Mouse (Mus musculus): Measurements from ENCODE around the gene Creg1. TPM values are rescaled to one million over a fixed set of nuclear protein-coding genes. Genes with fewer than 3 reads are reported as not detected.

Gene Creg1
- polyA plus RNA-seq (2012; rRNA removed) = 30.4 and 36.9 TPM in 2 replicates

DNA sequence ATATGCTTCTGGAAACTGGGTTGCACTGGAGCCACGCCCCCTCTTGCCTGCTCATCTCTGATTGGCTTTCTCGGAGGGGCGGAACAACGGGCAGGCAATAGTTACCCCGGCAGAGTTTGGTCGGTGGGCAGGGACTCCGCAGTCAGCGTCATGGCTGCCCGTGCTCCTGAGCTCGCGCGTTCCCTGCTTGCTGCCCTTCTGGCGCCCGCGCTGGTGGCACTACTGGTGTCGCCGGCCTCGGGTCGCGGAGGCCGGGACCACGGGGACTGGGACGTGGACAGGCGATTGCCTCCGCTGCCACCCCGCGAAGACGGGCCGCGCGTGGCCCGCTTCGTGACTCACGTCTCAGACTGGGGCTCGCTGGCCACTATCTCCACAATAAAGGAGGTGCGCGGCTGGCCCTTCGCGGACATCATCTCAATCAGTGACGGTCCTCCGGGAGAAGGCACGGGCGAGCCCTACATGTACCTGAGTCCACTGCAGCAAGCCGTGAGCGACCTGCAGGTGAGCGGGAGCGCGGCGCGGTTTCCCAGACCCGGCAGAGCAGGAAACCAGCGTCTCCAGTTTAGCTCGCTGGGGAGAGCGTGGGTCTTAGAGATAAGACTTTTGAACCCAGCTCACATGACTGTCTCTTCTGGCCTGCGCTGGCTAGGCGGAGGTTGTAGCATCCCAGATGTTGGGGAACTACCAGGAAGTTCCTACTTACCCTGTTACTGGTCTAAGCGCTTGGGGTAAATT, at the start of gene Creg1:
Gene Creg1, plus strand, starts transcription at position 112 of the 738 bp plus-strand sequence.
- H3K4me3 ChIP-seq (ENCODE audit: control insufficient read depth, low read depth, low read length) = peak within 1 kb of the TSS; percentile 89
- H3K4me1 ChIP-seq (ENCODE audit: control insufficient read depth, insufficient read depth, low read length) = peaks cover 6% of the 10 kb centered on the region
- TF ChIP-seq POLR2A (IDR thresholded peaks at IDR 0.05; ENCODE audit: control insufficient read depth, low read depth, low read length) (peak; percentile 89), CTCF (IDR thresholded peaks at IDR 0.05; ENCODE audit: control insufficient read depth, insufficient read depth, insufficient replicate concordance, low read depth, low read length) (no peak)
- H3K27ac ChIP-seq (ENCODE audit: control insufficient read depth, insufficient read depth, low read depth, low read length) = peak within 1 kb of the TSS; percentile 55; the same call in 1 of the 2 replicates
- H3K27me3 ChIP-seq (ENCODE audit: control insufficient read depth, insufficient read depth, low read length) = no peaks in the 10 kb centered on the region
- H3K36me3 ChIP-seq (ENCODE audit: control insufficient read depth, insufficient read depth, low read length) = no peaks in the 10 kb centered on the region

DNA sequence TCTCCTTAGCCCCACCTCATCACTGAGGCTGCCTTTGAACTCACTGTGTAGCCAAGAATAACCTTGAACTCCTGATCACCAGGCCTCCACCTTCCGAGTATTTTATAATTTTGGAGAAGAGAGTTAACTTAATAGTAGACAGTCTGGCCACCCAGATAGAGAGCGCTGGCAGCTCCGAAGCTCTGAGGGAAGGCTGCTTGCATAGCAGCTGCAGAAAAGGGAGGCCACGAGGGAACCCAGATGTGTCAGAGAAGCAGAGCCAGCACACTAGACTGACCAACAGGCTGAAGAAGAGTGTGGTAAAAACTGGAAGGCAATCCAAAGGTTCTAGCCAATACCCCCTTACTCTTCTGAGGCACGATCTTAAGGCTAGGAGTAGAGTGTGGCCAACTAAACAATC, 49.7 kb upstream of the Creg1 start:
- TF ChIP-seq CTCF (IDR thresholded peaks at IDR 0.05; ENCODE audit: control insufficient read depth, insufficient read depth, insufficient replicate concordance, low read depth, low read length) (no peak), POLR2A (IDR thresholded peaks at IDR 0.05; ENCODE audit: control insufficient read depth, low read depth, low read length) (no peak)
- no peaks in the 10 kb centered on the region for H3K27me3 ChIP-seq (ENCODE audit: control insufficient read depth, insufficient read depth, low read length)
- H3K4me1 ChIP-seq (ENCODE audit: control insufficient read depth, insufficient read depth, low read length) = no peaks in the 10 kb centered on the region; the same call in none of the 2 replicates

DNA sequence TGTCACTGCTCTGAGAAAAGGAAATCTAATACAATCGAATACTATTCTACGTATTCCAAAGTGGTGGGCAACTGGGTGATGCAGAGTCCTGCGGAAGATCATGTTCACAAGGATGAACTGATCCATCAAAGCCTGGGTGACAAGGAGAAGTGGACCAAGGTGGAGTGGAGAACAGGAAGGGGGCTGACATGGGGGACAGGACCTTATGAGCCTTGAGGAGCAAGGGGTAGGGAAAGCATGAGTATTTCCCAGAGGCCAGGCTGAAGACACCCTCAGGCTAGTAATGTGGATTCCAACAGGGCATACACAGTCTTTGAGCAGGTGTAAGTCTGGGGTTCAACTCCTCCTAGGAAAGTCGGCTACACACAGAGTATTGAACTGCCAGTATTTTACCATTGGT, 47.1 kb upstream of the Creg1 start:
- no peak overlapping the region for H3K27ac ChIP-seq (ENCODE audit: control insufficient read depth, insufficient read depth, low read depth, low read length)
- no peaks in the 10 kb centered on the region; the same call in none of the 2 replicates for H3K4me1 ChIP-seq (ENCODE audit: control insufficient read depth, insufficient read depth, low read length)
- no peaks in the 10 kb centered on the region for H3K27me3 ChIP-seq (ENCODE audit: control insufficient read depth, insufficient read depth, low read length)
- H3K36me3 ChIP-seq (ENCODE audit: control insufficient read depth, insufficient read depth, low read length) = no peaks in the 10 kb centered on the region
- TF ChIP-seq CTCF (IDR thresholded peaks at IDR 0.05; ENCODE audit: control insufficient read depth, insufficient read depth, insufficient replicate concordance, low read depth, low read length) (no peak), POLR2A (IDR thresholded peaks at IDR 0.05; ENCODE audit: control insufficient read depth, low read depth, low read length) (no peak)
- no peak overlapping the region for H3K4me3 ChIP-seq (ENCODE audit: control insufficient read depth, low read depth, low read length)

More for the DNA sequence above, 49.7 kb upstream of the Creg1 start:
- Histone ChIP-seq H3K36me3 (ENCODE audit: control insufficient read depth, insufficient read depth, low read length) (no peaks in the 10 kb centered on the region), H3K27ac (ENCODE audit: control insufficient read depth, insufficient read depth, low read depth, low read length) (no peak overlapping the region), H3K4me3 (ENCODE audit: control insufficient read depth, low read depth, low read length) (no peak overlapping the region)

DNA sequence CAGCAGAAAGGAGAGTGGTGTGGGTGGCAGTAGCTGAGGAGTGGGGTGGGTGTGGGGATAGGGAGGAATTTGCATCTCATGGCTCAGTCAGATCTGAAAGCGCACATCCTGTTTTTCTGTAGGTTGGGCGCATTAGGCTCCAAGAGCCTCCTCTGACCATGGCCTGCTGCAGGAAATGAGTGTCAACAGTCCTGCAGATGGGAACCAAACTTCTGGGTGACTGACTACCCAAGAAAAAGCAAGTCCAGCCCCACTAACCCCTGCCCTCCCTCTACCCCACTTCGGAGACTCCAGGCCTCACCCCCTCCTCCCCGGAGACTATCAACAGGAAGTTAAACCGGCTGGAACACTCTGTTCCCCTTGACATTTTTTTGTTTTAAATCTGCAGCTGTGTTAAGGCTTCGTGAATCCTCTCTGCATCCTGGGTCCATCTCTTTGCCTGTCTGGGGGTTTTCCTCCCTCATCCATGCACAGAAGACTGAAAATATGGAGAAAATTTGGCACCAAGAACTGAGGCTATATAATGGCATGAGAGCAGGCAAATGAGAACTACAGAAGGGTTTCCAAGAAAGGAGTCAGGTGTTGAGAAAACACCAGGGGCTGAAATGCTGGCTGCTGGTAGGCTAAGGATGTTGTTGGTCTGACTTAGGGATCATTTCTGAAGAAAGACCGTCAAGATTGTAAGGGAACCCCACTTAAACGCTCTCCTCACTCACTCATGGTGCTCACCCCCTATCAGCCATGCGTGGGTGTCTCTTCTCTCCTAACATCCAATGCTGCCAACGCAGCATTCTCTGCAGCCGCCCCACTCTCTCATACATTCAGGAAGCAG, 45.6 kb upstream of the Creg1 start:
- no peak overlapping the region; the same call in 1 of the 2 replicates for H3K4me3 ChIP-seq (ENCODE audit: control insufficient read depth, low read depth, low read length)
- H3K27me3 ChIP-seq (ENCODE audit: control insufficient read depth, insufficient read depth, low read length) = no peaks in the 10 kb centered on the region
- peak overlapping the region; percentile 56 for H3K27ac ChIP-seq (ENCODE audit: control insufficient read depth, insufficient read depth, low read depth, low read length)
- H3K4me1 ChIP-seq (ENCODE audit: control insufficient read depth, insufficient read depth, low read length) = no peaks in the 10 kb centered on the region; the same call in none of the 2 replicates
- no peaks in the 10 kb centered on the region for H3K36me3 ChIP-seq (ENCODE audit: control insufficient read depth, insufficient read depth, low read length)
- TF ChIP-seq CTCF (IDR thresholded peaks at IDR 0.05; ENCODE audit: control insufficient read depth, insufficient read depth, insufficient replicate concordance, low read depth, low read length) (no peak), POLR2A (IDR thresholded peaks at IDR 0.05; ENCODE audit: control insufficient read depth, low read depth, low read length) (no peak)

DNA sequence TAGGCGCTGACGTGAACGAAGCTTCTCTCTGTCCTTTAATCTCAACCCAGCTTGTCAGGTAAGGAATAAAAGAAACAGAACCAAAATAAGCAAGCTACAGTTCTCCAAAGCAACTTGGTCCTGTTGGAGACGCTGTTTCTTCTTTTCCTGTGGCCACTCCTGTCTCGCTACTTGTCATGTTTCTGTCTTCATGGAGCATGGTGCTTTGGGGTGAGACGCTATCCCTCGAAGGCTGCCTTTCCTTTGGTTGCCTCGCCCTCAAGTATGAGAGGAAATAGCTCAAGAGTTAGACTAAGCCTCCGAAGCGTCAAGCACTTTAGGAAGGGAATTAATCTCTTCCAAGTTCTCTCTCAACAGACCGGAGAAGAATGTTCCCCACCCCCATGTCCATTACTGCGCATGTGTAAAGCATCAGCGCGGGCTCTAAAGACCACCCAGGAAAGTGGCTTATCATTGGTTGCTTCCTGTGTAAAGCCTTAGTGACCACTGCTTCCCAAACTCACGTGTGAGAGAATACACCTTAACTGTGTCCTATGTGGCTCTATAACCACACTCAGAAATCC, 44.9 kb upstream of the Creg1 start:
- Histone ChIP-seq H3K27me3 (ENCODE audit: control insufficient read depth, insufficient read depth, low read length) (no peaks in the 10 kb centered on the region), H3K27ac (ENCODE audit: control insufficient read depth, insufficient read depth, low read depth, low read length) (peak overlapping the region; percentile 33), H3K4me1 (ENCODE audit: control insufficient read depth, insufficient read depth, low read length) (no peaks in the 10 kb centered on the region; the same call in none of the 2 replicates), H3K36me3 (ENCODE audit: control insufficient read depth, insufficient read depth, low read length) (no peaks in the 10 kb centered on the region), H3K4me3 (ENCODE audit: control insufficient read depth, low read depth, low read length) (no peak overlapping the region; the same call in 1 of the 2 replicates)
- TF ChIP-seq POLR2A (IDR thresholded peaks at IDR 0.05; ENCODE audit: control insufficient read depth, low read depth, low read length) = no peak
- TF ChIP-seq CTCF (IDR thresholded peaks at IDR 0.05; ENCODE audit: control insufficient read depth, insufficient read depth, insufficient replicate concordance, low read depth, low read length) = no peak

DNA sequence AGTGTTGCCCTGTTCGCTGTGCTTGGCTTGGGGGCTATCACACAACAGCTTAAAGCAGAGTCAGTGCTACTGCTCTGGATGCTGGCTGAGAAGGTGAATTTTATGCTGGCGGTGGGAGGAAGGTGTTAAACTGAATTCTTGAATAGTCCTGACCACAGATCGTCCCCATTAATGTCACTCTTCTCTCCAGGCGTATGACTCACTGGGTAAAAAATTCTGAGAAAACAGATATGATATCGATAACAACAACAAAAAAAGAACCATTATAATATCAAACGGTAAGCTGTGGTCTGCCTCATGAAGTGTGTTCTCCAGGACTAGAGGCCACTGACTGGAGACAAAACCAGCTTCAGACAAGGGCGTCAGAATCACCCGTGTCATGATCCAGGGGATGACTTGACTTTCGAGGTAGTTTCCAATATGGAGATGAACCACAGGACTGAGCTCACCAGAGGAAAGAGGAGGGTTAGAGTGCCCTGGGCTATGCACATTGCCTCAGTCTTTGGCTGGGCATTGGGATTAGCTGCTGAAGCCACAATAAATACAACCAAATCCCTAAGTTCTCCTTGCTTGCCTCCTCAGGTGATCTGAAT, 40.9 kb upstream of the Creg1 start:
- no peaks in the 10 kb centered on the region for H3K27me3 ChIP-seq (ENCODE audit: control insufficient read depth, insufficient read depth, low read length)
- no peak overlapping the region for H3K27ac ChIP-seq (ENCODE audit: control insufficient read depth, insufficient read depth, low read depth, low read length)
- no peak overlapping the region for H3K4me3 ChIP-seq (ENCODE audit: control insufficient read depth, low read depth, low read length)
- no peaks in the 10 kb centered on the region; the same call in none of the 2 replicates for H3K4me1 ChIP-seq (ENCODE audit: control insufficient read depth, insufficient read depth, low read length)
- H3K36me3 ChIP-seq (ENCODE audit: control insufficient read depth, insufficient read depth, low read length) = no peaks in the 10 kb centered on the region
- TF ChIP-seq POLR2A (IDR thresholded peaks at IDR 0.05; ENCODE audit: control insufficient read depth, low read depth, low read length) = no peak
- no peak for TF ChIP-seq CTCF (IDR thresholded peaks at IDR 0.05; ENCODE audit: control insufficient read depth, insufficient read depth, insufficient replicate concordance, low read depth, low read length)
